ENCODE assay signal across 9 mouse cellular contexts in genomic region chr1:92647752-92648151, GRCm38 (mm10). TPM values are rescaled to one million over a fixed set of nuclear protein-coding genes. Genes with fewer than 3 reads are reported as not detected.
A peak's percentile ranks its signal among the peaks of the same experiment; 100 is the strongest.
DNase-seq lines count a peak whose midpoint lies in the region; ATAC-seq and TF ChIP-seq lines count a peak whose summit lies in the region.
"Had no signal": no experiment of that assay in that cellular context is flagged by ENCODE, and none has a peak within 500 bp of the region (broad histone marks: within the 10 kb centered on the region; RNA-seq: fewer than 3 reads in every experiment).

No protein-coding gene starts in this region.

- H3K79me2 ChIP-seq in myocyte (ENCODE audit: control insufficient read depth, insufficient read depth), result no peaks in the 10 kb centered on the region

- peak; percentile 94 for TF ChIP-seq CTCF in testis, adult 2 months (IDR thresholded peaks at IDR 0.05; ENCODE audit: control insufficient read depth, insufficient read depth, insufficient replicate concordance, low read depth, low read length)

- H3K4me3 ChIP-seq in heart, embryonic 10.5 days, result no peak overlapping the region
- H3K4me3 ChIP-seq in kidney, embryonic 14.5 days (ENCODE audit: low read length), result no peak overlapping the region
- 0 out of 2 replicates have a peak overlapping the region, but pooled peaks have one; percentile 2 for H3K4me3 ChIP-seq in liver, embryonic 11.5 days (ENCODE audit: low read depth, low read length)
- no peak overlapping the region for H3K4me3 ChIP-seq in myocyte
- no peak overlapping the region for H3K4me3 ChIP-seq in testis, adult 2 months (ENCODE audit: control insufficient read depth, low read depth, low read length)

- peak; percentile 15; the same call in 1 of the 2 replicates for ATAC-seq in kidney, embryonic 14.5 days (ENCODE audit: low FRiP score, low TSS enrichment)
- ATAC-seq in liver, embryonic 11.5 days (replicated peaks; ENCODE audit: low FRiP score), result peak; percentile 48

- peaks cover 78% of the 10 kb centered on the region for H3K27me3 ChIP-seq in heart, embryonic 10.5 days (ENCODE audit: insufficient read depth, poor library complexity, severe bottlenecking)
- H3K27me3 ChIP-seq in kidney, embryonic 14.5 days (ENCODE audit: control insufficient read depth, insufficient read depth, low read length), result no peaks in the 10 kb centered on the region
- no peaks in the 10 kb centered on the region for H3K27me3 ChIP-seq in liver, embryonic 11.5 days (replicated peaks; ENCODE audit: control insufficient read depth, insufficient read depth, low read length)
- no peaks in the 10 kb centered on the region for H3K27me3 ChIP-seq in myocyte (ENCODE audit: control insufficient read depth, insufficient read depth, insufficient read length)
- no peaks in the 10 kb centered on the region for H3K27me3 ChIP-seq in testis, adult 2 months (ENCODE audit: control insufficient read depth, insufficient read depth, low read length)

- DNase-seq in B cell, adult 2 months, result peak; percentile 68 to 72
- peak; percentile 77 for DNase-seq in adrenal gland, adult 18-20 months (ENCODE audit: low spot score in 2 of 2)
- peak; percentile 85 for DNase-seq in embryo, embryonic 11 days
- DNase-seq in heart, embryonic 10.5 days (ENCODE audit: low spot score), result peak; percentile 90
- peak; percentile 75 for DNase-seq in liver, embryonic 11.5 days (ENCODE audit: low spot score)

- H3K27ac ChIP-seq in heart, embryonic 10.5 days, result no peak overlapping the region
- no peak overlapping the region for H3K27ac ChIP-seq in kidney, embryonic 14.5 days (ENCODE audit: low read depth, low read length)
- H3K27ac ChIP-seq in liver, embryonic 11.5 days (ENCODE audit: low read depth, low read length), result no peak overlapping the region
- H3K27ac ChIP-seq in testis, adult 2 months (ENCODE audit: control insufficient read depth, insufficient read depth, low read depth, low read length), result no peak overlapping the region

- H3K9me3 ChIP-seq in heart, embryonic 10.5 days, result no peaks in the 10 kb centered on the region
- H3K9me3 ChIP-seq in kidney, embryonic 14.5 days (ENCODE audit: control insufficient read depth, low read length), result no peaks in the 10 kb centered on the region
- no peaks in the 10 kb centered on the region for H3K9me3 ChIP-seq in liver, embryonic 11.5 days (ENCODE audit: control insufficient read depth, low read length)

- TF ChIP-seq POLR2A in myocyte (IDR thresholded peaks at IDR 0.05; ENCODE audit: insufficient read length, low read depth), result no peak
- TF ChIP-seq POLR2A in testis, adult 2 months (IDR thresholded peaks at IDR 0.05; ENCODE audit: control insufficient read depth, low read depth, low read length), result no peak

- H3K4me2 ChIP-seq in kidney, embryonic 14.5 days (replicated peaks; ENCODE audit: low read depth, low read length), result peak overlapping the region; percentile 17; the same call in 1 of the 2 replicates
- peak overlapping the region; percentile 42 for H3K4me2 ChIP-seq in liver, embryonic 11.5 days
- peak overlapping the region; percentile 48 for H3K4me2 ChIP-seq in myocyte (ENCODE audit: low read depth)

- H3K4me1 ChIP-seq in heart, embryonic 10.5 days, result peaks cover under 1% of the 10 kb centered on the region; the same call in 1 of the 2 replicates
- peaks cover 8% of the 10 kb centered on the region; the same call in 1 of the 2 replicates for H3K4me1 ChIP-seq in kidney, embryonic 14.5 days (ENCODE audit: control insufficient read depth, insufficient read depth, low read length)
- no peaks in the 10 kb centered on the region for H3K4me1 ChIP-seq in liver, embryonic 11.5 days (replicated peaks; ENCODE audit: control insufficient read depth, insufficient read depth, low read length)
- H3K4me1 ChIP-seq in testis, adult 2 months (ENCODE audit: control insufficient read depth, insufficient read depth, low read length), result peaks cover 6% of the 10 kb centered on the region

- no peak overlapping the region for H3ac ChIP-seq in myocyte (ENCODE audit: control insufficient read depth, insufficient read length)

- 11% methylated on average over 8 of the region's 8 CpGs for WGBS in heart, embryonic 10.5 days
- 8% methylated on average over 8 of the region's 8 CpGs for WGBS in kidney, embryonic 14.5 days
- WGBS in liver, embryonic 11.5 days, result 8% methylated on average over 8 of the region's 8 CpGs

- 0 out of 2 replicates have a peak overlapping the region, but pooled peaks have one; percentile 28 for H3K9ac ChIP-seq in kidney, embryonic 14.5 days (ENCODE audit: low read depth, low read length)
- no peak overlapping the region for H3K9ac ChIP-seq in liver, embryonic 11.5 days (ENCODE audit: low read depth, low read length)

- H3K36me3 ChIP-seq in heart, embryonic 10.5 days, result no peaks in the 10 kb centered on the region
- no peaks in the 10 kb centered on the region for H3K36me3 ChIP-seq in kidney, embryonic 14.5 days (ENCODE audit: control insufficient read depth, insufficient read depth, low read length)
- no peaks in the 10 kb centered on the region for H3K36me3 ChIP-seq in liver, embryonic 11.5 days (ENCODE audit: control insufficient read depth, insufficient read depth, low read length)
- H3K36me3 ChIP-seq in myocyte (ENCODE audit: control insufficient read depth, insufficient read depth), result no peaks in the 10 kb centered on the region
- no peaks in the 10 kb centered on the region for H3K36me3 ChIP-seq in testis, adult 2 months (ENCODE audit: control insufficient read depth, insufficient read depth, low read length)

TF ChIP-seq in myocyte, 11 proteins besides CTCF, POLR2A, EP300 and RAD21:
- TF ChIP-seq TCF12 (IDR thresholded peaks at IDR 0.05; ENCODE audit: insufficient read depth, poor library complexity, severe bottlenecking) (no peak), POLR2AphosphoS2 (IDR thresholded peaks at IDR 0.05; ENCODE audit: insufficient read length, low read depth) (no peak), MYOG (IDR thresholded peaks at IDR 0.05; ENCODE audit: control insufficient read depth in 1 of 3, insufficient read depth in 1 of 3, insufficient read length in 2 of 3, low read depth in 2 of 3) (no peak), CEBPB (IDR thresholded peaks at IDR 0.05; ENCODE audit: insufficient read depth, poor library complexity, severe bottlenecking) (no peak), USF1 (IDR thresholded peaks at IDR 0.05; ENCODE audit: low read depth) (no peak), SRF (IDR thresholded peaks at IDR 0.05; ENCODE audit: control insufficient read depth, insufficient read length, low read depth) (no peak), TCF3 (IDR thresholded peaks at IDR 0.05; ENCODE audit: insufficient read length, low read depth) (no peak)

RNA-seq across cellular contexts. Expression of gene Otos, which starts 0.9 kb away (rescaled TPM):
- total RNA-seq in adrenal gland, adult 18-20 months (2021), result not detected
- 0.08 TPM in 1 of 2 replicates, not detected in the other for polyA plus RNA-seq in heart, embryonic 10.5 days (2016; fragmentation: Nextera tagmentation; extraction: Ambion mirVana)
- 0.43 TPM in 1 of 2 replicates, not detected in the other for polyA plus RNA-seq in kidney, embryonic 14.5 days (2014; fragmentation: Nextera tagmentation; extraction: Ambion mirVana)
- not detected in 2 replicates for polyA plus RNA-seq in liver, embryonic 11.5 days (2014; fragmentation: Nextera tagmentation; extraction: Ambion mirVana)
- polyA plus RNA-seq in myocyte (2012; fragmentation: generic; extraction: Trizol), result 1.2 TPM
- polyA plus RNA-seq in testis, adult 2 months (2012; rRNA removed), result not detected in 2 replicates

RNA-seq across cellular contexts. Expression of gene Cops9, which starts 6.0 kb away (rescaled TPM):
- 100 to 1,000 TPM; 348 to 366 TPM for total RNA-seq in adrenal gland, adult 18-20 months (2021)
- polyA plus RNA-seq in heart, embryonic 10.5 days (2016; fragmentation: Nextera tagmentation; extraction: Ambion mirVana), result 310 and 346 TPM in 2 replicates
- 414 and 584 TPM in 2 replicates for polyA plus RNA-seq in kidney, embryonic 14.5 days (2014; fragmentation: Nextera tagmentation; extraction: Ambion mirVana)
- polyA plus RNA-seq in liver, embryonic 11.5 days (2014; fragmentation: Nextera tagmentation; extraction: Ambion mirVana), result 320 and 354 TPM in 2 replicates
- 507 TPM for polyA plus RNA-seq in myocyte (2012; fragmentation: generic; extraction: Trizol)
- polyA plus RNA-seq in testis, adult 2 months (2012; rRNA removed), result 246 and 258 TPM in 2 replicates

RNA-seq across cellular contexts. Expression of gene Olfr12, which starts 30.2 kb away (rescaled TPM):
- total RNA-seq in adrenal gland, adult 18-20 months (2021), result not detected
- not detected in 2 replicates for polyA plus RNA-seq in heart, embryonic 10.5 days (2016; fragmentation: Nextera tagmentation; extraction: Ambion mirVana)
- not detected in 2 replicates for polyA plus RNA-seq in kidney, embryonic 14.5 days (2014; fragmentation: Nextera tagmentation; extraction: Ambion mirVana)
- polyA plus RNA-seq in liver, embryonic 11.5 days (2014; fragmentation: Nextera tagmentation; extraction: Ambion mirVana), result not detected in 2 replicates
- polyA plus RNA-seq in myocyte (2012; fragmentation: generic; extraction: Trizol), result not detected
- 0.10 and 0.12 TPM in 2 replicates for polyA plus RNA-seq in testis, adult 2 months (2012; rRNA removed)

RNA-seq across cellular contexts. Expression of gene Olfr1410, which starts 42.2 kb away (rescaled TPM):
- not detected for total RNA-seq in adrenal gland, adult 18-20 months (2021)
- not detected in 2 replicates for polyA plus RNA-seq in heart, embryonic 10.5 days (2016; fragmentation: Nextera tagmentation; extraction: Ambion mirVana)
- not detected in 2 replicates for polyA plus RNA-seq in kidney, embryonic 14.5 days (2014; fragmentation: Nextera tagmentation; extraction: Ambion mirVana)
- not detected in 2 replicates for polyA plus RNA-seq in liver, embryonic 11.5 days (2014; fragmentation: Nextera tagmentation; extraction: Ambion mirVana)
- not detected for polyA plus RNA-seq in myocyte (2012; fragmentation: generic; extraction: Trizol)
- 0.06 TPM in 2 replicates for polyA plus RNA-seq in testis, adult 2 months (2012; rRNA removed)
- polyA plus RNA-seq: frontal cortex, adult 2 months had no signal

RNA-seq across cellular contexts. Expression of gene Olfr1411, which starts 53.5 kb away (rescaled TPM):
- not detected for total RNA-seq in adrenal gland, adult 18-20 months (2021)
- polyA plus RNA-seq in heart, embryonic 10.5 days (2016; fragmentation: Nextera tagmentation; extraction: Ambion mirVana), result not detected in 2 replicates
- polyA plus RNA-seq in kidney, embryonic 14.5 days (2014; fragmentation: Nextera tagmentation; extraction: Ambion mirVana), result not detected in 2 replicates
- not detected in 2 replicates for polyA plus RNA-seq in liver, embryonic 11.5 days (2014; fragmentation: Nextera tagmentation; extraction: Ambion mirVana)
- polyA plus RNA-seq in myocyte (2012; fragmentation: generic; extraction: Trizol), result not detected
- not detected in 2 replicates for polyA plus RNA-seq in testis, adult 2 months (2012; rRNA removed)
- polyA plus RNA-seq: frontal cortex, adult 2 months had no signal
